Mouse (Mus musculus): Measurements from ENCODE around the gene Alg14.
A peak's percentile ranks its signal among the peaks of the same experiment; 100 is the strongest.

The Alg14 gene

DNA sequence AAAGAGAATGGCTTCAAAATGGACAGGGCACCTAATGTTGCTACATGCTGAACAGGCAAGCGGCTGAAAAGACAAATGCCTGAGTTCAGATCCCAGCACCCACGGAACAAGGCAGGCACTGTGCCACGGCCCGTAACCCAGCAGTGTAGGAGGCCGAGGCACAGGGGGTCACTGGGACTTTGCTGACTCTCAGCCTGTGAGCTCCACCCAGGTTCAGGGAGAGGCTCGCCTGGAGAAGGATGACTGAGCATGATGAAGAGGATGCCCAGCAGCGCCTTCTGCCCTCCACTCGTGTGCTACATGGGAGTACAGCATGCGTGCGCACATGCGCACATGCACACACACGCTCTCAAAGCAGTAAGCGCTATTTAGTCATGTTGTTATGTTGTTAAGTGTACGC, 11.9 kb upstream of the Alg14 start:
- DNase-seq (ENCODE audit: low read depth): no peak

DNA sequence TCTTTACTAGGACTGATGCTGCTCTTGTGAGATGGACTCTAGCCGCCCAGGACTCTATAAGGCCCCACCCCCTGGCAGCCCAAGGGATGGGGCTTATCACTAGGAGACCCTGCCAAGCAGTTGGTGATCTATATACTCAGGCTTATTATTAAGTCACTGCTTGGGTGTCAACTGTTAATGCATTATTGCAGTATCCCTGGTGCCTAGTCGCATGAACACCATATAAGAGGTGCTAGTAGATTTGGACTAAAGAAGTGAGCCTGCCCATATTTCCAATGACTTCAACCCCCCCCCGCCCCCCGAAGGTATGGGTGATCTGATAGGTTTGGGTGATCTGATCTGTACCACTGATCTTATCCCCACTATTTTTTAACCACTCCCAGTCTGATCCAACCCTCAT, 8.6 kb upstream of the Alg14 start, which contains the start of gene Tmem56:
Tmem56 (minus strand) TSS at position 101 of the 400 bp plus-strand sequence.
- DNase-seq (ENCODE audit: low read depth): no peak

DNA sequence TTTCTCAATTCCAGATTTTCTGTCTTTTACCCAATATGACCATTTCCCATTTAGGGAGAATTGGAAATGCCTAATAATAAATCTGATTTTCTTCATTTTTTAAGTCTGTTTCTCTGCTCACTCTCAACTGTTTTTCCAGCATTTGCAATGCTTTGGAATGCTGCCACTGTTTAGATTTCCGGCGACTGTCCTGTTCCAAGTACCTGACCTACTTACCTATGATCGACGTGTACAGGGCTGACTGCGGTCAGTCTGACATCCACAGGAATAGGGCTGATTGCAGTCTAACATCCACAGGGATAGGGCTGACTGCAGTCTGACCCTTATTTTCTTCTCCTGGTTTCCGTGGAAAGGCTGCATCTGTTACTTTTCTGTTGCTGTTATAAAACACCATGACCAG, 6.4 kb upstream of the Alg14 start:
- no peak for DNase-seq (ENCODE audit: low read depth)

DNA sequence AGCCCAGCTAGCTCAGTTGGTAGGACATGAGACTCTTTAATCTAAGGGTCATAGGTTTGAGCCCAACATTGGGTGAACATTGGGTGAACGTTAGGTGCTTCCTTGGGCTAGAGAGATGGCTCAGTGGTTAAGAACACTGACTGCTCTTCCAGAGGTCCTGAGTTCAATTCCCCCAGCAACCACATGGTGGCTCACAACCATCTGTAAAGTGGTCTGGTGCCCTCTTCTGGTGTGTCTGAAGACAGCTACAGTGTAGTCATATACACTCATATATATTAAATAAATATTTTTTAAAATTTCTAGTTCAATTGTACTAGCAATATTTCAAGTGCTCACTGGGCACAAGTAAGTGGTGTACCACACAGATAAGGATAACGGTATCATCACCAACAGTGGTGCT, 4.4 kb upstream of the Alg14 start:
- DNase-seq (ENCODE audit: low read depth): no peak

DNA sequence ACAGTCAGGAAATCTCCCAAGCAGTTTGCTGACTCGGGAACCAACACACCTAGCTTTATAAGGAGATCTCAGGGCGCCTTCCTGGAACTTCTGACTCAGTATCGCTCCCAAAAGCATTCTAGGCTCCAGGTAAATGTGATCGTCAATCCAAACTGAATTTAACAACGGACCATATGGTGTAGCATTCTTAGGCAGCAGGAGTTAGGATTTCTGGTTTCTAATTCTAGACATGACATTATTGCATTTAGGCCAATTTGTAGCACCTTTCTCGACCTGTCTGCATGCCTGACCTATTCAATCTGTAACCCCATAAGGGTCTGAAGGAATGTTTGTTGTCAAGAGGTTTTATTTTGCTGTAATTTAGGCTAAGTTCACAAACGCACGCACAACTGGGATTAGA, 892 bp upstream of the Alg14 start:
- DNase-seq (ENCODE audit: low read depth): no peak

DNA sequence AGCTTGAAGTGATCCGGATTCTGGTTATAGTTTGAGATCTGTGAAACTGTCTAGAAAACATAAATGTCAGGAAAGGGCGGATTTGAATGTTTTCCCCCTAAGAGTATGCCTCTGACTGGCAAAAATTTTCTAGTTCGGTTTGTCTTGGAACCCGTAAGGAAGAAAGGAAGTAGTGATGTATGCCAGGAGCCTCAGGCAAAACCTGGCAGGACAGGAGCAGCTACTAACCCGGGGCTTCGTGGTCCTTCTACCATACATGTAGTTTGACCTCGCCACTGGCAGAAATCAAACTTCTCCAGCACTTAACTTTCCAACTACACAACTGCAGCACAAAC, 381 bp upstream of the Alg14 start:
- no peak for DNase-seq (ENCODE audit: low read depth)

DNA sequence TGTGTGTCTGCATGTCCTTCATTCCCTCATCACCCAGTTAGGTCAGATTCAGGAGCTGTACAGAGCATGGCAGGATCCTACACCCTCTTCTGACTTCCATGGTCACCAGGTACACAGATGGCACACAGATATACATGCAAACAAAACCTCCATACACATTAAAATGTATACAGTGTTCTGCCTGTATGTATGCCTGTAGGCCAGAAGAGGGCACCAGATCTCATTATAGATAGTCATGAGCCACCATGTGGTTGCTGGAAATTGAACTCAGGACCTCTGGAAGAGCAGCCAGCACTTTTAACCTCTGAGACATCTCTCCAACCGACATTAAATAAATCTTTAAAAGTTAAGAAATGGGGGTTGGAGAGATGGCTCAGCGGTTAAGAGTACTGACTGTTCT, 2.6 kb downstream of the Alg14 start:
- DNase-seq (ENCODE audit: low read depth): no peak

DNA sequence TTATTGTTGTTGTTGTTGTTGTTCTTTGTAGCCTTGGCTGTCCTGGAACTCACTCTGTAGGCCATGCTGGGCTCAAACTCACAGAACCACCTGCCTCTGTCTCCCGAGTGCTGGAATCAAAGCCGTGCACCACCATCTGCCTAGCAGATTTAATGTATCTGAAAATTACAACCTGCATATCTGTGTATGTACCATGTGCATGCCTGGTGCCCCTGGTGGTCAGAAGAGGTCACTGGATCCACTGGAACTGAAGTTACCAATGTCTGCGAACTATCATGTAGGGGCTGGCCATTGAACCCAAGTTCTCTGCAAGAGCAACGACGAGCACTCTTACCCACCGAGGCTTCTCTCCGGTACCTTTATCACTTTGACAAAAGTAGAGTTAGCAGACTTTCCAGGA, 15.1 kb downstream of the Alg14 start:
- no peak for DNase-seq (ENCODE audit: low read depth)

DNA sequence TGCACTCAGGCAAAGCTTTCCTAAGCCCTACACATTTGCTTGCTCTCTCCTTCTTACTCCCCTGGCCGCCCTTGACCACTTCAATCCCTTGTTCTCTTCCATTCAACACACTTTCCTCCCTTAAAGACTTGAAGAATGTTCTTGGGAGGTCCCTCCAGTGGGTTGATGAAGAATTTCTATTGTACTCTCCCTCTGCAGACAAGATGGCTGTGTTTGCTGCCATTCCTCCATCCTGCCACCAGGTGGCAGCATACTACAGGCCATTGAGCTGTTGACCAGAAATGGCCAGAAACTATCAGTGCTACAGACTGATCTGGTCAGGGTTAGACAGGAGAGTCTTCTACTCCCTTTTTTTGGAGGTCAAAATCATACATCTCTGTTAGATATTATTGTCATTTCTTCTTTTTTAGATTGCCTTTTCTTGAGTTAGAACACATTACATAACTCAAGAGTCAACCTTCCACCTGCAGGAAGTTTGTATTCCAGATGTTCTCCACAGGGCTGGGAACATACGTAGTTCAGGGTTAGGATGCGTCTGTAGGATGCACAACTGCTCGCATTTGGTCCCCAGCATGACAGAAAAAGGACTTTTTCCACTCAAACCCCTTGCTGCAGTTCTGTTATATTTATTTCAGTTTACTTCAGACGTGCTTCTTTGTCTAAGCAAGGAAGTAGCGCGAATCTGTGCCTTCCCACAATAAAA, 16.1 kb downstream of the Alg14 start:
- peak; percentile 71 for DNase-seq (ENCODE audit: low read depth)

DNA sequence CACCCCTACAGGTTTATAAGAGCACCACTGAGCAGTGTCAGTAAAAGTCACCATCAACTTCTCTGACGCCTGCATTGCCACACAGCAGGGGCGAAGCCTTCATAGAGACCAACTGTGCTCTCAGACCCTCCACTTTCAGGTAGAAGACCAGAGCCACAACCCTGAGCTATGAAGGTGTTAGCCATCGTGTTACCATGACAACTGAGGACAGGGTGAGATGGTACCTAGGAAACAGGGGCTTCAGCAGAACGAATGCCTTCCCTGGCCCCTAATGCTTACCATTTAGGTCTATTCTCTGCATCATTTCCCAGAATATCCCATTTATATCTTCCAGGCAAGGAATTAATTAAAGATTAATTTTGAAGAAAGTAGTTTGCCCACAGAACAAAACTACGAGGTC, 17.4 kb downstream of the Alg14 start:
- no peak for DNase-seq (ENCODE audit: low read depth)

DNA sequence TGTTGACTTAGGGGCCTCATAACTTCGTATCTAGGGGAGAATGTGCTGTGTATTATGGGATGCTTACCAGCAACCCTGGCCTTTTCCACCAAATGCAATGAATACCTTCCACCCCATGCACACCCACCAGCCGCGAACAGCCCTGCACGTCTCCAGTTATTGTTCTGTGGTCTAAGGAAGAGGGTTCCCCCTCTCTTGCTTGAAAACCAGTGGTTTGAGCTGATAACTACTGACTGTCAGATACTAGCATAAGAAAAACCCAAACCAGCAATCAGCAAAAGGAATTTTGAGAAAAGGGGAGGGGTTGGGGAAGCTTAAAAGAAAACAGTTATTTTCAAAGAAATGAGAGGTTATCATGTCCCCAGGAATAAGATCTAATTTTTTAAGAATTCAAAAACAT, 17.9 kb downstream of the Alg14 start:
- DNase-seq (ENCODE audit: low read depth): no peak

DNA sequence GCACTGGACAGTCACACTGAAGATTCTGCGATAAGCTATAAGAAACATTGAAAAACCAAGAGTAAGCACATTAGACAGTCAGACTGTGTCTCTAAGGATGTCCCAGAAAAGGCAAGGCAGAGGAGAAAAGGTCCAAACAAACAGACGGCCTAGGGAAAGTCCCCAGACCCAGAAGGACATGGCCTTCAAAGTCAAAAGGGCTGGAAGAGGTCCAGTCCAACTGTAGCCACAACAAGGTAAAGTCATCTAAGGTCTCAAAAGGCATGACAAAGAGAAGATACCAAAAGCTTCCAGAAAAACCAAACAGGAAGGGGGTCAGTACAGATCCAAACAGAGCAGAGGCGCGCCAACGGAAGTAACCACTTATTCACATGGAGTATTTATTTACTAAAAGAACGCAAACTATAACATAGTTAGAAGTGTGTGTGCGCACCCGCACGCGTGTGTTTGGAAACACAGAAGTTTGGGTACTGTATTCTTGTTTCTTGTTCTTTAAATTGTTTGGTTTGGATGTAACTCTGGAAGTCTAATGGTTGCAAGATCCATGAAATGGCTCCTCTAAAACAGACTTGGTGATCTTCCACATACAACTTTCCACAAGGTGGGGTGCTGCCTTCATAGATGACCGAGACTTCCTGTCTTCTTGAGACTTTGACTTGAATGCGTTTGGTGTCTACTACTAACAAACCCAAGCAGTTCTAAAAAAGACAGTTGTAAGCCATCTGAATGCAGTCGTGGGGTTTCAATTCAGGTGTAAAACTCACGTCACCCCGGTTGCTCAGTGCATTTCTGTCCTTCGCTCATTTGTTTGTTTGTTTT, 18.5 kb downstream of the Alg14 start:
- DNase-seq (ENCODE audit: low read depth): no peak

DNA sequence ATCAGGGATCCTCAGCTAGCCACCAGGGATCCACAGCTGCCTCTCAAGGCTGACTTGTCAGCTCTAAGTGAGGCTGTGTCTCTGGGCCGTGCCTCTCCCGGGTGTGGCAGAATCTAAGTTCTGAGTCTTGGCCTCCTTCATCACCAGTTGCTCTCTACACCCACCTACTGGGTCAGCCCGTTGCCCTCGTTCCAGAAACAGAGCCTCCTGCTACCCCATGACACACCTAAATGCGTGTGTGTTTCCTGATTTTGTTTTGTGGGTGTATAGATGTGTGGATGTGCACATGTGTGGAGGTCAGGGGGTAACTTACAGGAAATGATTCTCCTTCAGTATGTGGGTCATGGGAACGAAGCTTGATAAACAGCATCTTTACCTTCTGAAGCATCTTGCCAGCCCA, 20.9 kb downstream of the Alg14 start:
- no peak for DNase-seq (ENCODE audit: low read depth)

DNA sequence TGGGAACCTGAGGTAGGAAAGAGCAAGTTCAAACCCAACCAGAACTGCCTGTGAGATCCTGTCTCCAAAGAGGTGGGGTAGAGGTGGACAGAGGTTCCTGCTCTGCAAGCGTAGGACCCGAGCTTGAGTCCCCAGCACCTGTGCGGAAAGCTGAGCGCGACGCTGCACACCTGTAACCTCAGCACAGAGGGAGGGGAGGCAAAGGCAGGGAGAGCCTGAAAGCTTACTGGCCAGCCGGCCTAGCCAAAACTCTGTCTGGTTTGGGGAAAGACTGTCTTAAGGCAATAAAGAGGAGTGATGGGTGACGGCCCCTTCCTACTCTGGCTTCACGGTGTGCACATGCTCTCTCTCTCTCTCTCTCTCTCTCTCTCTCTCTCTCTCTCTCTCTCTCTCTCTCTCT, 21.4 kb downstream of the Alg14 start:
- DNase-seq (ENCODE audit: low read depth): no peak

DNA sequence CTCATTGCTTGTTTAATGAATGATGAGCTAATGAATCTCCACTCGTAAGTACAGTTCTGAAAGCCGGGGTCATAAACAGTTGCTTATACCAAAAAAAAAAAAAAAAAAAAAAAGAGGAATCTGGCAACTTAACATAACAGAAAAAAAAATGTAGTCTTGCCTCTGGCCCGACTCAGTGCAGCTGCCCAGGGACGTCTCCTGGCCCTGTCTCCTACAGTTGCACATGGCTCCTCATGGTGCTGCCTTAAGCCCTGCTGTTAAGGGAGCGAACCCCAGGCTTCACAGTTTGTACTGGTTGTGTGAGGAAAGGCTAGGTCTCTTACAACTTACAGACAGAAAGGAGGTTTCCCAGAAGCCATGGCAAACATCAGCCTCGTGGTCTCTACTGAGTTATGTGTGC, 22.6 kb downstream of the Alg14 start:
- DNase-seq (ENCODE audit: low read depth): no peak

DNA sequence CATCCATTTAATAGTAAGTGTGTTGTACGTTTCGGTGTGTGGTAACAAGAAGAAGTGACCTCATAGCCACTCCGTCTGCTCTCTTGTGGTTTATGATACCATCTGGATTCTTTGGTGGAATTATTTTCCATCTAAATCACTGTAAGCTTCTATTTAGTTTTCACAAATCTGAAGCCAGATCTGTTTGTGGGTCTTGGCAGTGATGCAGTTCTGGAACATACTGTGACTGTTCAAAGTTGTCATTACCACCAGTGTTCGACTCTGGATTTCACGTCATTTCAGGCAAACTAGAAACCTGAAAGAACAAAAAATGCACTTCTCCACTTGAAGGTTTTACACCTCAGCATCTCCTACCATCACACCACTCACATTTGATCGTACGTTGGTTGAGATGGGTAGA, 23.9 kb downstream of the Alg14 start:
- DNase-seq (ENCODE audit: low read depth): no peak

DNA sequence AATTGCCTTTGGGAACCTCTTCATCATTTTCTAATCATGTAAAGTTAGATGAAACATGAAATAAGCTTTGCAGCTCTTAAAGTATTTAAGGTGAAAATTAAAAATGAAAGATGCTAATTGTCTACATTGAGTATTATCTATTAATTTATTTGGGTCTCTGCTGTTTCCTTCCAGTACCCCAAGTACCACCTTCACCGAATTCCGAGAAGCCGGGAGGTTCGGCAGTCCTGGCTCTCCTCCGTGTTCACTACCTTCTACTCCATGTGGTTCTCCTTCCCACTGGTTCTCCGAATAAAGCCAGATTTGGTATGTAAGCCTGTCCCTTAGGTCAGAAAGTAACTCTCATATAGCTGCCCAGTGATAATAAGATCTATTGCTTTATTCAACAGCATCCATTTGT, 28.3 kb downstream of the Alg14 start:
- DNase-seq (ENCODE audit: low read depth): no peak

DNA sequence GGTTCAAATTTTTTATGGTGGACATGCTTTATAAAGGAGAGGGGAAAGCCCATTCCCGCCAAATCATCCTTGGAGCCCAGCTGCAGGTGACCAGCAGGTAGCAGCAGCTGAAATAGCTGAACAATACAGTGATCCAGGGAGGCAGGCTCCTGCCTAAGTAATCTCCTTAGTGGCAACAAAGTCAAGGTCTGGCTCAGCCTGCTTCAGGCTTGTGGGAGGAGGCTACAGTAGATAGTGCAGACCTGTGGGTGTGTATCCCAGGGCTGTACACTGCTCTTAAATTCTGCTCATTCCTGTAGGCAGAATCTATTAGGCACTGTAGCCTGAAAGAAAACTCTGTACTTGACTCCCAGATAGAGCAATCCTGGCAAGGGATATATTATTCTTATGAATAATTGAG, 29.3 kb downstream of the Alg14 start:
- DNase-seq (ENCODE audit: low read depth): no peak

DNA sequence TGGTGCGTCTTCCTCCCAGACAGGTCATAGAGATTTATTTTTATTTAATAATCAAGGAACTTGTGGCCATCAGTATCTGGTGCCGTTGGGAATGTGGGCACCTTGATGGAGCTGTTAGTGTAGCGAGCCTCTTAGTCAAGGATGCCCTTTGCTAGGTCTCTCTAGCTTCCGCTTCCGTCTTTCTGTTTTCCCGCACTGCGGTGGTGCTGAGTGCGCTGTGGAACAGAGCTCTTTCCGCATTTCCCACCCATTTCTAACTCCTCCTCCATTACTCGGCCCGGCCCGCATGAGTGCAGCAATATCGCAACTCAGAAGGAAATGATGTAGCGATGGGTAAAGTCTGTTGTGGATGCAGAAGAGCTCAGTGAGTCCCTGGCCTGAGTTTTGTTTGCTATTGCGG, 31.8 kb downstream of the Alg14 start:
- DNase-seq (ENCODE audit: low read depth): no peak

DNA sequence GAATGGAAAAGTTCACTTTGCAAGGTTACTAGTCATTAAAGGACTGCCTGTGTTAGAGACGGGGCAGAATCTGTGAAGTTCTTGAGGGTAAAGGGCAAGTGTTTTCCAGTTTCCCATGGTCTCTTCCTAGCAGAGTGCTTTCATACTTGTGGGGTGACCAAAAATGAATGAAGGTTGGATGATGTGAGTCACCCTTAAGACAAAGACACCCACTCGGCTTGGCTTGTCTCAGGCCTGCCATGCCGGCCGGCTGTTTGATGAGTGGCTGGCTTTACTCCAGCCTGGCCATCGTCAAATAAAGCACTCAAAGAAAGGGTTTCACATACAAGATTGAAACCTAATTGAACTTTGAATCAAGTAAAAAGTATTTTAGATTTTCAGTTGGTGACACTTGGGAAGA, 35.8 kb downstream of the Alg14 start:
- DNase-seq (ENCODE audit: low read depth): no peak

DNA sequence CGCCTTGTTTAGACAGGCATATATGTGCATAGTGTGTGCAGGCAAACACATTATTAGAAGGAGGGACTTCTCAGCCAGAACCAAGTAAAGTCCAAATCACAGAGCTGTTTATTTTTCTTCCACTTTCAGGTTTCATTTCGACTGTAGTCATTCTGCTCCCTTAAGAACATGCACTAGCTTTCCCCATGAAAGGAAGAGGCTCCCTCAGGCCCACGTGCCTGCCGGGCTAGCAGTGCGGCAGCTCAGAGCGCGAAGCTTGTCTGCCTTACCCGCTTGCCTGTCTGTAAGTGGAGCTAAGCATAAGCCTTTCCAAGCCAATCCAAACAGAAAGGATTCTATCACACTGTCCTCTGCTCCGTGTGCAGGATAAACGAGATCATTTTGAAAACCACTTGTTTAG, 38.1 kb downstream of the Alg14 start:
- no peak for DNase-seq (ENCODE audit: low read depth)

DNA sequence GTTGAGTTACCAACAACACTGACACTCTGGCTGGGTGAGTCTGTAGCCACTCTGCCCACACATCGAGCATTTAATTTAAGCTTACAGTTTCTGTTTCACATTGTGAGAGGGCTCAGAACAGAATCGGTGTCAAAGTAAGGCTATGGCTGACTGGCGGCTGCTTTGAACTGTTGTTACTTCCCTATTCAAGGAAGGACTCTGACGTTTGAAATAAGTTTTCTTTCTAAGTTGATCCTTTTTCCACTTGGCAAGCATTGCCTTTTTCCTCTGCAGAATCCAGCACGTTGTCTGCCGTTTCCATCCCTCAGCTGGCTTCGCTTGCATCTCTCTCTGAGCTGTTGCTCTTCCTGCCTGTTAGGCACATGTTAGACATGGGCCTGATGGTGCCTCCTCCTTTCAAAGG, 38.7 kb downstream of the Alg14 start:
- no peak for DNase-seq (ENCODE audit: low read depth)

DNA sequence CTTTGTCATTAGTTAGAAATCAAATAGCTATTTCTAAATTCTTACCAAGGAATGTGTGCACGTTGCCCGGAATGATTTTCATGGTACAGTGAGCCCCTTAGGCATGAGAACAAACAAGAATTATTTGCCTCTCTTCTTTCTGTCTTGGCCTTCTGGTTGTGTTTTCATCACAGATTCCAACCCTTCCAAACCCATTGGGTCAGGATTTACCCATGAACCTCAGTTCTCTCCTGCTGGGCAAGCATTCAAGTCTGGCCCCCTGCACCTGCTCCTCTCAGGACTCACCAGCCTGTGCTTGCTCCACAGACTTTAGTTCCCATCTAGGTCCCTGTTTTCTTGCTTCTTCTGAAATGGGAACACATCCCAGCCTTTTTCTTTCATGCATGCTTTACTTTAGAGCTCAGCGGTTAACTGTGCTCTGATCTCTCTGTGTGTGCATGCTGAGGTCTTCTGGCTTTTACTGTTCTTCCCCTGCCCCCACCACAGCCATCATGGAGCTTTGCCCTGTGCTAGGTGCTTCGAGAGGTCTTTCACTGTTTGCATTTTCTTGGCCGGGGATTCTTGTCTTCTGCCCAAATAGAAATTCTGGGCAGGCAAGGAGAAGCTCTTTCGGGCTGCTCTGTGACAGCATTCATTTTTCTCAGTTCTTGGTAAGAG, 44.8 kb downstream of the Alg14 start:
- DNase-seq (ENCODE audit: low read depth): no peak
